Mouse (Mus musculus) lung, postnatal 0 days (tissue): ENCODE measurements at regions not wholly inside any gene's neighbourhood (a gene's known extent, or its start where the extent isn't known, plus 50 kb on each side); places are given as distances from the start of the nearest gene placed in this dataset.

ENCODE experiments used
- CTCF ChIP-seq: IDR thresholded peaks from 2 replicates; pipeline ENCODE4 v1.5.1; 2016; ENCODE audit warnings: antibody characterized with exemption, mild to moderate bottlenecking
- EP300 ChIP-seq: IDR thresholded peaks from 2 replicates; pipeline ENCODE4 v1.6.1; 2016; ENCODE audit warnings: antibody characterized with exemption, mild to moderate bottlenecking, control low read depth

- TF ChIP-seq CTCF (no peak), EP300 (no peak)
These were observed 394.4 kb downstream of the Prdm2 start for GRCm38 (mm10) chr4:142818440-142818839.
